Mouse (Mus musculus): Measurements from ENCODE around the gene Tmem43. TPM values are rescaled to one million over a fixed set of nuclear protein-coding genes. Genes with fewer than 3 reads are reported as not detected.

Gene Tmem43
- polyA plus RNA-seq, 1 experiment from 2014 or later, result 64.4 TPM

DNA sequence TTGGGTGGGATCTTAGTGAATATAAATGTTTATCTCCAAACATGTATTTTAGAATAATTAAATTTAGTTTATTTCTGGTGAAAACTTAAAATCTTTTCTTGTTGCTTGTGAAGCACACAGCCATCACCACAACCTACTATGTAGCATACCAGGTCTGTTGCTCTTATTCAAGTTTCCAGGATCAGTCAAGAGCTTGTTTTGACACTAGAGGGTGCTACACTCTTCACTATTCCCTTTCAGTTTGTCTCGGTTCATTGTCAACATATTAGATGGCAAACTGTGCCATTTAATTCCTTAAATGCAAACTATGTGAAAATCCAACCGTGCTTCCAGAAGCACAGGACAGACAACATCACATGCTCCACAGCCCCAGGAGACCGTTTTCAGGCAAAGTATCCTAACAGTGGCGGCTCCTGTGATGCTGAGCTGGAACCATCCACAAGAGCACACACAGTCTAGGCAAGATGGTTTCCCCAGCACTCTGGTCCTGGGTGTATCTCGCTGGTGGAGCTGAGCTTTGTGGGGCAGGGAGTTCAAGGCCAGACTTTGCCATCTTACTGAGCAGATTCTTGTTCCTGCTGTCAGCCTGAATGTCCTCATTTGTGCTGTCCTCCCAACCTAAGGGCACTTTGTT lies 53.8 kb downstream of the Tmem43 start:
- Histone ChIP-seq H3K4me2 (replicated peaks) (no peak overlapping the region), H3K4me1 (no peaks in the 10 kb centered on the region), H3K9me3 (no peaks in the 10 kb centered on the region), H3K4me3 (no peak overlapping the region), H3K27ac (no peak overlapping the region), H3K36me3 (peaks cover 38% of the 10 kb centered on the region), H3K9ac (no peak overlapping the region), H3K27me3 (no peaks in the 10 kb centered on the region)
- WGBS, result 46% methylated on average over 5 of the region's 5 CpGs
- no peak for ATAC-seq (ENCODE audit: low FRiP score, low read depth)

GRCm38 (mm10) chr6:91528265-91528664 lies 54.8 kb downstream of the Tmem43 start:
- H3K9me3 ChIP-seq, result no peaks in the 10 kb centered on the region
- no peak overlapping the region for H3K27ac ChIP-seq
- H3K4me3 ChIP-seq, result no peak overlapping the region
- H3K27me3 ChIP-seq, result no peaks in the 10 kb centered on the region
- WGBS, result 83% methylated on average over 7 of the region's 7 CpGs
- no peak for ATAC-seq (ENCODE audit: low FRiP score, low read depth)
- H3K9ac ChIP-seq, result no peak overlapping the region
- H3K4me1 ChIP-seq, result no peaks in the 10 kb centered on the region; the same call in 1 of the 2 replicates
- no peak overlapping the region for H3K4me2 ChIP-seq (replicated peaks)
- H3K36me3 ChIP-seq, result peaks cover 29% of the 10 kb centered on the region

DNA sequence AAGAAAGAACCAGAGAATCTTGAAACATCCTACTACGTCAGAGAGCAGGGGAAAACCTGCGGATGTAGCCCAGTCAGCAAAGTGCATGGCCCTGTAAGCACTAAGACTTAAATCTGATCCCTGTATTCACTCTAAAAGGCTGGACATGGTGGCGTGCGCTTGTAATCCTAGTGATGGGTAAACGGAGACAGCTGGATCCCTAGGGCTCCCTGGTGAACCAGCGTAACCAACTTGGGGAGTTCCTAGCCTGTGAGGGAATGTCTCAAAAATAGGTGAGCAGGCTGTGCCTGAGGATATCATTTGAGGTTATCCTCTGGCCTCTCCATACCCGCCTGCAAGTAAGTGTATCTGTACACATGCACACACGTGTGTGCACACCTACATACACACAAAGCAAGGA lies 57.2 kb downstream of the Tmem43 start:
- Histone ChIP-seq H3K9ac (no peak overlapping the region), H3K9me3 (no peaks in the 10 kb centered on the region), H3K4me3 (no peak overlapping the region), H3K36me3 (peaks cover 7% of the 10 kb centered on the region), H3K4me1 (peaks cover 6% of the 10 kb centered on the region), H3K4me2 (replicated peaks) (no peak overlapping the region), H3K27ac (no peak overlapping the region), H3K27me3 (no peaks in the 10 kb centered on the region)
- 85% methylated on average over 8 of the region's 8 CpGs for WGBS
- ATAC-seq (ENCODE audit: low FRiP score, low read depth), result no peak

DNA sequence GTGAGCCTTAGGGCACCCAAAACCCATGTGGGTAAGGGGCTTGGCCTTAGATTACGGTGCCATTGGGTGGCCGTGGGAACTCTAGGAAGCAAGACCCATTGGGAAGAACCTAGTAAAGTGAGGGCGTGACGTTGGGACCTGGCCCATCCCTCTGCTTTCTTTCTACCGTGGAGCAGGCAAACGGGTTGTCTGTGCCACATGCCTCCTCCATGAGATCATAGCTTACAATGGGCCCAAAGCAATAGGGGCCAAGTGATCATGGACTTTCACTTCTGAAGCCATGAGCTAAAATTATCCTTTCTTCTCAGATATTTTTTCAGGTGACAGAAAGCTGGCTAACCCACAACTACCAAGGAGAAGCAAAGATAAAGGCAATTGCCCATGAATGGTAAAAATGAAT lies 57.8 kb downstream of the Tmem43 start:
- H3K9me3 ChIP-seq, result no peaks in the 10 kb centered on the region
- peaks cover 6% of the 10 kb centered on the region for H3K4me1 ChIP-seq
- no peak overlapping the region for H3K9ac ChIP-seq
- no peak overlapping the region for H3K4me3 ChIP-seq
- H3K4me2 ChIP-seq (replicated peaks), result no peak overlapping the region
- no peaks in the 10 kb centered on the region for H3K27me3 ChIP-seq
- peaks cover 6% of the 10 kb centered on the region; the same call in 1 of the 2 replicates for H3K36me3 ChIP-seq
- H3K27ac ChIP-seq, result no peak overlapping the region
- no peak for ATAC-seq (ENCODE audit: low FRiP score, low read depth)
- 84% methylated on average over 6 of the region's 6 CpGs for WGBS

GRCm38 (mm10) chr6:91532661-91533060 lies 59.2 kb downstream of the Tmem43 start:
- H3K9me3 ChIP-seq, result no peaks in the 10 kb centered on the region
- peaks cover 6% of the 10 kb centered on the region; the same call in 1 of the 2 replicates for H3K36me3 ChIP-seq
- peaks cover 6% of the 10 kb centered on the region for H3K4me1 ChIP-seq
- no peak overlapping the region for H3K27ac ChIP-seq
- no peak overlapping the region for H3K9ac ChIP-seq
- no peak for ATAC-seq (ENCODE audit: low FRiP score, low read depth)
- H3K27me3 ChIP-seq, result no peaks in the 10 kb centered on the region
- H3K4me3 ChIP-seq, result no peak overlapping the region
- H3K4me2 ChIP-seq (replicated peaks), result no peak overlapping the region
- 70% methylated on average over 6 of the region's 6 CpGs for WGBS

DNA sequence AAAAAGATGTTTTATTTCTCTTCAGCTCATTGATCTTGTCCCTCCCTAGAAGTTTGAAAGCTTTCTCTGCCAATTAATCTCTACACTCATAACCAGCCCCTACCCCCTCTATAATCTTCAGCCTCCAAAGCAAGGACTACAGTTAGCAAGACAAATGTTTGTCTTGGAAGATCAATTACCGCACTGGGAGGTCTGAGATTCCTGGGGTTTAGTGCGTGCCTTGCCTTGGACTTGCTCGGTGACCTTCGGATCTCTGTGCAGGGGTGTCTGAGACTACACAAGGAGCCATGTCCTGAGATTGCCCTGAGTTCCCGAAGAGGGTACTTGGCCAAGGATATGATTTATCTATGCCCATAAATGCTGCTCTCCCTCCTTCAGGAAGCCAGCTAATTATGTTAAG lies 59.9 kb downstream of the Tmem43 start:
- H3K9me3 ChIP-seq, result no peaks in the 10 kb centered on the region
- H3K27ac ChIP-seq, result no peak overlapping the region
- H3K4me2 ChIP-seq (replicated peaks), result no peak overlapping the region
- H3K9ac ChIP-seq, result no peak overlapping the region
- peaks cover 6% of the 10 kb centered on the region; the same call in 1 of the 2 replicates for H3K36me3 ChIP-seq
- peaks cover 6% of the 10 kb centered on the region for H3K4me1 ChIP-seq
- 40% methylated on average over 5 of the region's 5 CpGs for WGBS
- H3K27me3 ChIP-seq, result no peaks in the 10 kb centered on the region
- no peak overlapping the region for H3K4me3 ChIP-seq
- no peak for ATAC-seq (ENCODE audit: low FRiP score, low read depth)

DNA sequence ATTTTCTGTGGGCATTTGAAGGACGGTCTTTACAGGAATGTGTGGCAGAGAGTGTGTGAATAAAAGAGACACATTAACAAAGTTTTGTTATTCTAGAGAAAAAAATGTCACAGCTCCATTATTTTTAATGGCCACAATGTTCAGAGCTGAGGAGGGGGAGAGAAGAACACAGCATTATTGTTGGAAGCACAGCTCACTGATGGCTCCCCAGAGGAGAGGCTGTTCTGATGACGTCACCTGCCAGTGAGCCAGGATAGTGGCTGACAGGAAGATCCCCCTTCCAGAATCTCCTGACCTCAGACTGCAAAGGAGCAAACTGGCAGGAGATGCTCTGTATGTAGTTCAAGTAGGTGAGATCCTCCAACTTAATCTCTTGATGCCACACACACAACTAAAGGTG lies 60.3 kb downstream of the Tmem43 start:
- H3K27me3 ChIP-seq, result no peaks in the 10 kb centered on the region
- no peak overlapping the region for H3K9ac ChIP-seq
- WGBS, result 35% methylated on average over 2 of the region's 2 CpGs
- H3K9me3 ChIP-seq, result no peaks in the 10 kb centered on the region
- H3K4me1 ChIP-seq, result peaks cover 6% of the 10 kb centered on the region
- H3K27ac ChIP-seq, result no peak overlapping the region
- H3K4me3 ChIP-seq, result no peak overlapping the region
- no peak for ATAC-seq (ENCODE audit: low FRiP score, low read depth)
- no peak overlapping the region for H3K4me2 ChIP-seq (replicated peaks)
- H3K36me3 ChIP-seq, result peaks cover 5% of the 10 kb centered on the region; the same call in 1 of the 2 replicates

DNA sequence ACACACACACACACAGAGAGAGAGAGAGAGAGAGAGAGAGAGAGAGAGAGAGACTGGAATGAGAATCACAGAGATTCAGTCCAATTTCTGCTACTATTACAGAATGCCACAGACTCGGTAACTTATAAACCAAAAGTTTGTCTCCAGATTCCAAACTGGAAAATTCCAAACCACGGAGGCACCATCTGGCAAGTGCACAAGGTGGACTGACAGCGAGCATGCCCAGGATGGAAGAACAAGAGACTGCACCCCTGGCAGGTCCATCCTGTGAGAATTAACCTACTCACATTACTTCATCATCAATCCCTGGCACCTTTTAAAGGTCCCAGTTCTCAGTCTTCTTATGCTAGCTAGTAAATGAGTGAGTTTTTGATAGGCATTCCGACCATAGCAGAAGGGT lies 60.8 kb downstream of the Tmem43 start:
- H3K27ac ChIP-seq, result no peak overlapping the region
- no peak overlapping the region for H3K4me3 ChIP-seq
- H3K36me3 ChIP-seq, result 0 out of 2 replicates have a peak, but pooled peaks cover under 1% of the 10 kb centered on the region
- H3K27me3 ChIP-seq, result no peaks in the 10 kb centered on the region
- no peak overlapping the region for H3K4me2 ChIP-seq (replicated peaks)
- H3K9me3 ChIP-seq, result no peaks in the 10 kb centered on the region
- H3K4me1 ChIP-seq, result peaks cover 6% of the 10 kb centered on the region
- H3K9ac ChIP-seq, result no peak overlapping the region
- 83% methylated on average over 4 of the region's 4 CpGs for WGBS
- ATAC-seq (ENCODE audit: low FRiP score, low read depth), result no peak

DNA sequence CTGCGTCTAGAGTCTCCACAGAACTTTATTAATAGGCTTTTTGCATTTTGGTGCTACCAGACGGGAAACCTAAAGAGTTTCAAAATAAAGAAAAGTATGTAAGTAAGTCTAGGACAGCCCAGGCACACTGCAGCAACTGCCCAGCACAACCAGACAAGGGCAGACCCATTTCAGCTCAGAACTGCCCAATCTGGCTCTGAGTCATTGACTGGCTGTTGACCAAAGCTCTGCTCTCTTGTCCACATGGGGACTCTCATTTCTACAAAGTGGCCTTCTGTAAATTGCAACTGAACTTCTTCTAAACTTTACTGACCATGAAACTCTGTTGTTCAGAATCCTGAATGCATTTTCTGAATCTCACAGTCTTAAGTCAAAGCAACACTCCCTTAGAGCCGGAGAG lies 61.7 kb downstream of the Tmem43 start:
- Histone ChIP-seq H3K4me3 (no peak overlapping the region), H3K27me3 (no peaks in the 10 kb centered on the region), H3K9ac (no peak overlapping the region), H3K36me3 (no peaks in the 10 kb centered on the region), H3K4me2 (replicated peaks) (no peak overlapping the region), H3K4me1 (peaks cover 6% of the 10 kb centered on the region), H3K9me3 (no peaks in the 10 kb centered on the region), H3K27ac (no peak overlapping the region)
- WGBS, result 73% methylated on average over 3 of the region's 3 CpGs
- ATAC-seq (ENCODE audit: low FRiP score, low read depth), result no peak

DNA sequence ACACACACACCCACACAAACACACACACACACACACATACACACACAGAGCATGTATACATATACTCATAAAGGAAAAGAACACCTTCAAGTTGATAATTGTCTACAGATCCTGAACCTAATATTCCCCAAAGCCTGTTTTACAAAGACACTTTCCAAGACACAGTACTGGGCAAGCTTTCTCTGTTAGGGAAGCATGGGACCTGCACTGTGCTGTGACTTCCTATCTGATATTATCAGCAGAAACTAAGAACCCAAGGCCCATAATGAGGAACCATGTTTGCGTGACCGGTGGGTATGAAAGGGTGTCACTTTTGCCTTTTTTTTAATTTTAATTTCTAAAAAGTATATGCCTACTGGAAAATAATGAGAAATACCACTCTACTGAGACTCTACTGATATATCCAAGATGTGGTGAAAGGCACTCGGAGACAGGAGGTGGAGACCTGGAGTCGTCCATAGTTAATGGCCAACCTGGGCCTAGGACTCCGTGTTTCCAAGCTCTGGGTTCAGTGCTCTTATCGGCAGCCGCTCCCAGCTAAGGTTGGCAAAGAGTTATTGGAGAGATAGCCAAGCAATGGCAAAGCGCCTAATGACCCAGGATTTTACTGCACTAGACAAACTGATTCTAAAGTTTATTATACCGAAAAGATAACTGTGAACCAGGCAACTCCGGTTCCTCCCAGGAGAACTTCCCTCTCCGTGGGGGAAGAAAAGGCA lies 62.7 kb downstream of the Tmem43 start:
- Histone ChIP-seq H3K27me3 (no peaks in the 10 kb centered on the region), H3K4me2 (replicated peaks) (no peak overlapping the region), H3K27ac (no peak overlapping the region), H3K9me3 (no peaks in the 10 kb centered on the region), H3K36me3 (no peaks in the 10 kb centered on the region), H3K4me1 (peaks cover 6% of the 10 kb centered on the region), H3K4me3 (no peak overlapping the region), H3K9ac (no peak overlapping the region)
- no peak for ATAC-seq (ENCODE audit: low FRiP score, low read depth)
- WGBS, result 89% methylated on average over 11 of the region's 11 CpGs
